Mouse (Mus musculus) heart, adult 2 months (tissue): Measurements from ENCODE around the gene Tln2.

ENCODE experiments used
- CTCF ChIP-seq: fragments of 200-600 bp; IDR thresholded peaks from 2 replicates; pipeline ENCODE4 v1.8.1; 2022; ENCODE audit warnings: antibody characterized with exemption, mild to moderate bottlenecking, moderate library complexity
- EP300 ChIP-seq: fragments of 200-500 bp; IDR thresholded peaks from 2 replicates; pipeline ENCODE4 v1.6.1; 2011; ENCODE audit warnings: low read depth, low read length, control low read depth; ENCODE audit not compliant: insufficient read depth
- POLR2A ChIP-seq: fragments of 200-500 bp; IDR thresholded peaks from 2 replicates; pipeline ENCODE4 v1.6.1; 2011; ENCODE audit warnings: mild to moderate bottlenecking, low read depth, low read length, control low read depth; ENCODE audit not compliant: insufficient read depth

GRCm38 (mm10) chr9:67380095-67380494 is 179.4 kb downstream of the Tln2 start:
- no peak for TF ChIP-seq CTCF
- no peak for TF ChIP-seq EP300
- no peak for TF ChIP-seq POLR2A
